ENCODE assay signal across 12 mouse cellular contexts in the genomic region with DNA sequence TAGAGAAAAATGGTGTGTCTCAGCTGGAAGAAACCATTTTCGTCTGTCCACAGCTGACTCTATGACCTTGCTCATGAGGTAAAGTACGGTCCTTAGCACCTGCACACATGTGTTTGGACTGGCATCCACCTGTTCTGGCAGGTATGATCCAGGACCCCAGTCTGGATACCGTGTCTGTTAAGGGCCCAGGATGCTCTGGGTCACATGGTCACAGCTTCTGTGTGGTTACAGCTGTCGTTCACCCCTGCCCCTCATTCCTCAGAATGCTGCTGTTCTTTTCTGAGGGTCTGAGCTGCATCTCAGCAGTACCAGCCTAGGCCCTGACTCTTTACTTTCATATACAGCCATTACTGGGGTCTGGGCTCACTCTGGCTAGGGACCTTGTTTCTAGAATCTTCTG. TPM values are rescaled to one million over a fixed set of nuclear protein-coding genes. Genes with fewer than 3 reads are reported as not detected.
"Had no signal": no experiment of that assay in that cellular context is flagged by ENCODE, and none has a peak within 500 bp of the region (broad histone marks: within the 10 kb centered on the region; RNA-seq: fewer than 3 reads in every experiment).

No protein-coding gene starts in this region.

- DNase-seq: left cerebral cortex, postnatal 4 days; lung, embryonic 14.5 days; lung, postnatal 10 days; right cerebral cortex, postnatal 14 days; thymus, postnatal 36 days had no signal

- H3K36me3 ChIP-seq: intestine, embryonic 15.5 days; limb, embryonic 13.5 days; liver, embryonic 12.5 days; midbrain, embryonic 15.5 days; neural tube, embryonic 13.5 days had no signal

- H3K9ac ChIP-seq: intestine, embryonic 15.5 days; limb, embryonic 13.5 days; liver, embryonic 12.5 days; lung, embryonic 14.5 days; midbrain, embryonic 15.5 days; neural tube, embryonic 13.5 days had no signal

- H3K4me3 ChIP-seq: intestine, embryonic 15.5 days; limb, embryonic 13.5 days; liver, embryonic 12.5 days; midbrain, embryonic 15.5 days; neural tube, embryonic 13.5 days had no signal

- H3K27ac ChIP-seq: intestine, embryonic 15.5 days; limb, embryonic 13.5 days; liver, embryonic 12.5 days; midbrain, embryonic 15.5 days; neural tube, embryonic 13.5 days had no signal

- H3K27me3 ChIP-seq: intestine, embryonic 15.5 days; limb, embryonic 13.5 days; midbrain, embryonic 15.5 days; neural tube, embryonic 13.5 days had no signal

RNA-seq across cellular contexts. Expression of a gene that starts 18.9 kb away (rescaled TPM):
- total RNA-seq: megakaryocyte, adult 5-6 weeks; monocyte, adult 5-6 weeks had no signal
